Mouse (Mus musculus) bone marrow, adult 2 months (tissue): Measurements from ENCODE around the gene Lrrc4c. TPM values are rescaled to one million over a fixed set of nuclear protein-coding genes. Genes with fewer than 3 reads are reported as not detected.

ENCODE experiments used
- H3K27ac ChIP-seq: fragments of 200-500 bp; 2 replicates; pipeline ENCODE4 v1.5.1; 2012; ENCODE audit warnings: low read depth, mild to moderate bottlenecking, control low read depth, inconsistent platforms, low read length; ENCODE audit not compliant: control insufficient read depth, poor library complexity, insufficient read depth
- H3K4me1 ChIP-seq: fragments of 200-500 bp; 2 replicates; pipeline ENCODE4 v1.6.1; 2011; ENCODE audit warnings: low read length; ENCODE audit not compliant: control insufficient read depth, insufficient read depth
- H3K4me3 ChIP-seq: fragments of 200-500 bp; replicated peaks from 2 replicates; pipeline ENCODE3; 2011; ENCODE audit warnings: mild to moderate bottlenecking, low read depth, low read length, control low read depth; ENCODE audit not compliant: control insufficient read depth
- CTCF ChIP-seq: fragments of 200-500 bp; IDR thresholded peaks from 2 replicates; pipeline ENCODE4 v1.5.1; 2011; ENCODE audit warnings: low read length, control low read depth; ENCODE audit not compliant: control insufficient read depth, insufficient read depth
- POLR2A ChIP-seq: fragments of 200-500 bp; IDR thresholded peaks from 2 replicates; pipeline ENCODE4 v1.6.1; 2011; ENCODE audit warnings: low read depth, mild to moderate bottlenecking, control low read depth, low read length, borderline replicate concordance; ENCODE audit not compliant: control insufficient read depth
- WGBS: fragments of 180-500 bp; shearing (Covaris S2); methylation state at CpG from one replicate; pipeline ENCODE4 v1.1.7; 2018; 5-methylcytosine and 5-hydroxymethylcytosine counted together
- polyA plus RNA-seq: library from polyadenylated mRNA; stranded (reverse); fragments of >200 nt; gene quantifications from 2 replicates; pipeline ENCODE4 v1.2.4, GENCODE M21; 2011; ENCODE audit warnings: low replicate concordance; ENCODE audit not compliant: missing spikeins, insufficient read depth, insufficient read length

The Lrrc4c gene
- polyA plus RNA-seq, 1 experiment = not detected

- no peaks in the 10 kb centered on the region for H3K4me1 ChIP-seq
- no peak overlapping the region for H3K27ac ChIP-seq
- H3K4me3 ChIP-seq = no peak overlapping the region
- TF ChIP-seq CTCF (no peak), POLR2A (no peak)
- 12% methylated on average over 8 of the region's 8 CpGs for WGBS
Observed at GRCm38 (mm10) chr2:97467664-97468063, 1149.7 kb downstream of the Lrrc4c start.

- 28% methylated on average over 5 of the region's 5 CpGs for WGBS
- H3K27ac ChIP-seq = no peak overlapping the region
- no peak for TF ChIP-seq POLR2A
- TF ChIP-seq CTCF = no peak
- no peaks in the 10 kb centered on the region for H3K4me1 ChIP-seq
- H3K4me3 ChIP-seq = no peak overlapping the region
Observed at GRCm38 (mm10) chr2:97468372-97468771, 1150.4 kb downstream of the Lrrc4c start.

- WGBS = 41% methylated on average over 2 of the region's 2 CpGs
- TF ChIP-seq CTCF (no peak), POLR2A (no peak)
- Histone ChIP-seq H3K4me3 (no peak overlapping the region), H3K27ac (no peak overlapping the region), H3K4me1 (no peaks in the 10 kb centered on the region)
Observed at GRCm38 (mm10) chr2:97469396-97469795, 1151.4 kb downstream of the Lrrc4c start.

GRCm38 (mm10) chr2:97478175-97478924 lies 1160.4 kb downstream of the Lrrc4c start:
- Histone ChIP-seq H3K4me3 (no peak overlapping the region), H3K27ac (no peak overlapping the region), H3K4me1 (no peaks in the 10 kb centered on the region)
- WGBS = 77% methylated on average over 10 of the region's 10 CpGs
- TF ChIP-seq CTCF = no peak
- TF ChIP-seq POLR2A = no peak

- WGBS = 81% methylated on average over 4 of the region's 4 CpGs
Observed at GRCm38 (mm10) chr2:97478925-97479298, 1160.9 kb downstream of the Lrrc4c start.

GRCm38 (mm10) chr2:97484990-97485389 lies 1167.0 kb downstream of the Lrrc4c start:
- TF ChIP-seq POLR2A = no peak
- no peak for TF ChIP-seq CTCF
- 76% methylated on average over 1 of the region's 1 CpGs for WGBS
- no peak overlapping the region for H3K4me3 ChIP-seq
- no peak overlapping the region for H3K27ac ChIP-seq
- H3K4me1 ChIP-seq = no peaks in the 10 kb centered on the region

More at GRCm38 (mm10) chr2:97478925-97479298, 1160.9 kb downstream of the Lrrc4c start:
- Histone ChIP-seq H3K4me1 (no peaks in the 10 kb centered on the region), H3K27ac (no peak overlapping the region), H3K4me3 (no peak overlapping the region)
- TF ChIP-seq POLR2A (no peak), CTCF (no peak)

- Histone ChIP-seq H3K4me1 (no peaks in the 10 kb centered on the region), H3K4me3 (no peak overlapping the region), H3K27ac (no peak overlapping the region)
- no peak for TF ChIP-seq POLR2A
- TF ChIP-seq CTCF = no peak
- 77% methylated on average over 2 of the region's 2 CpGs for WGBS
Observed at GRCm38 (mm10) chr2:97485609-97486008, 1167.6 kb downstream of the Lrrc4c start.

GRCm38 (mm10) chr2:97487567-97487966 lies 1169.6 kb downstream of the Lrrc4c start:
- TF ChIP-seq CTCF = no peak
- TF ChIP-seq POLR2A = no peak
- H3K4me1 ChIP-seq = no peaks in the 10 kb centered on the region
- no peak overlapping the region for H3K4me3 ChIP-seq
- WGBS = 71% methylated on average over 5 of the region's 5 CpGs
- no peak overlapping the region for H3K27ac ChIP-seq
